Mouse (Mus musculus) urinary bladder, adult 18-20 months (tissue): ENCODE measurements around the gene Dnmt3a.

Experiments
- DNase-seq, 2 experiments: peaks; one replicate each; pipeline ENCODE4 v3.0.0; 2022; ENCODE audit warnings: low spot score in 2 of 2, mixed read lengths in 2 of 2

Dnmt3a gene

GRCm38 (mm10) chr12:3877376-3877775 lies 71.6 kb downstream of the Dnmt3a start:
- no peak for DNase-seq

GRCm38 (mm10) chr12:3881474-3881873 lies 75.7 kb downstream of the Dnmt3a start:
- no peak for DNase-seq

- DNase-seq: no peak
These were observed 79.2 kb downstream of the Dnmt3a start for GRCm38 (mm10) chr12:3884892-3885493.

- no peak for DNase-seq
These were observed 80.8 kb downstream of the Dnmt3a start for GRCm38 (mm10) chr12:3886601-3887000.

GRCm38 (mm10) chr12:3887515-3888325 lies 81.9 kb downstream of the Dnmt3a start:
- no peak for DNase-seq

GRCm38 (mm10) chr12:3889875-3890635 lies 84.2 kb downstream of the Dnmt3a start:
- DNase-seq: no peak

- DNase-seq: peak in 1 of 2 experiments; percentile 21
These were observed 85.2 kb downstream of the Dnmt3a start for GRCm38 (mm10) chr12:3890753-3891751.

GRCm38 (mm10) chr12:3891779-3892239 lies 86.0 kb downstream of the Dnmt3a start:
- DNase-seq: no peak

- no peak for DNase-seq
These were observed 86.6 kb downstream of the Dnmt3a start for GRCm38 (mm10) chr12:3892240-3893059.

GRCm38 (mm10) chr12:3893335-3893734 lies 87.5 kb downstream of the Dnmt3a start:
- no peak for DNase-seq

- no peak for DNase-seq
These were observed 88.7 kb downstream of the Dnmt3a start for GRCm38 (mm10) chr12:3894525-3894924.

GRCm38 (mm10) chr12:3897057-3897545 lies 91.3 kb downstream of the Dnmt3a start:
- DNase-seq: no peak

GRCm38 (mm10) chr12:3898811-3899210 lies 93.0 kb downstream of the Dnmt3a start:
- DNase-seq: no peak

GRCm38 (mm10) chr12:3905436-3905835 lies 99.6 kb downstream of the Dnmt3a start:
- no peak for DNase-seq

- no peak for DNase-seq
These were observed 100.5 kb downstream of the Dnmt3a start for GRCm38 (mm10) chr12:3906308-3906707.

- DNase-seq: no peak
These were observed 101.2 kb downstream of the Dnmt3a start for GRCm38 (mm10) chr12:3907008-3907407.

GRCm38 (mm10) chr12:3907418-3907817 lies 101.6 kb downstream of the Dnmt3a start:
- DNase-seq: no peak

GRCm38 (mm10) chr12:3910466-3911093 lies 104.8 kb downstream of the Dnmt3a start:
- no peak for DNase-seq

- no peak for DNase-seq
These were observed 106.1 kb downstream of the Dnmt3a start for GRCm38 (mm10) chr12:3911831-3912348.
